Comparison of ENCODE assay signal across 8 mouse cellular contexts in genomic region chr11:114669651-114670168, GRCm38 (mm10). TPM values are rescaled to one million over a fixed set of nuclear protein-coding genes. Genes with fewer than 3 reads are reported as not detected.
DNase-seq lines count a peak whose midpoint lies in the region; ATAC-seq and TF ChIP-seq lines count a peak whose summit lies in the region.

No protein-coding gene starts in this region.

- ATAC-seq in heart, postnatal 0 days (ENCODE audit: insufficient read depth, low read depth) = no peak
- no peak; the same call in 1 of the 2 replicates for ATAC-seq in lung, postnatal 0 days

- peaks cover 18% of the 10 kb centered on the region for H3K4me1 ChIP-seq in heart, postnatal 0 days (ENCODE audit: control insufficient read depth, insufficient read depth)
- H3K4me1 ChIP-seq in lung, postnatal 0 days (ENCODE audit: insufficient read depth, low read depth, low read length) = peaks cover 9% of the 10 kb centered on the region; the same call in 1 of the 2 replicates

- peak overlapping the region; percentile 90 for H3K9ac ChIP-seq in heart, postnatal 0 days (replicated peaks; ENCODE audit: low read depth, low read length)
- peak overlapping the region; percentile 73 for H3K9ac ChIP-seq in lung, postnatal 0 days (replicated peaks; ENCODE audit: low read depth)

- TF ChIP-seq EP300 in heart, postnatal 0 days (IDR thresholded peaks at IDR 0.05; ENCODE audit: low read depth) = no peak
- no peak for TF ChIP-seq EP300 in lung, postnatal 0 days (IDR thresholded peaks at IDR 0.05)

- no peaks in the 10 kb centered on the region for H3K9me3 ChIP-seq in heart, postnatal 0 days (replicated peaks; ENCODE audit: control insufficient read depth, low read length)
- no peaks in the 10 kb centered on the region for H3K9me3 ChIP-seq in lung, postnatal 0 days (ENCODE audit: low read length)

- peak overlapping the region; percentile 91 for H3K4me2 ChIP-seq in heart, postnatal 0 days (ENCODE audit: low read depth, low read length)
- H3K4me2 ChIP-seq in lung, postnatal 0 days (replicated peaks; ENCODE audit: low read depth, low read length) = peak overlapping the region; percentile 72

- TF ChIP-seq CTCF in left cerebral cortex, adult 2 months (IDR thresholded peaks at IDR 0.05) = no peak; the same call in 1 of the 2 replicates
- TF ChIP-seq CTCF in heart, postnatal 0 days (IDR thresholded peaks at IDR 0.05; ENCODE audit: low read depth) = no peak
- no peak for TF ChIP-seq CTCF in lung, postnatal 0 days (IDR thresholded peaks at IDR 0.05)

- peaks cover 31% of the 10 kb centered on the region for H3K36me3 ChIP-seq in heart, postnatal 0 days (replicated peaks; ENCODE audit: control insufficient read depth, insufficient read depth, low read length)
- peaks cover 24% of the 10 kb centered on the region; the same call in 1 of the 2 replicates for H3K36me3 ChIP-seq in lung, postnatal 0 days (ENCODE audit: insufficient read depth, low read length)

- peak overlapping the region; percentile 97 for H3K4me3 ChIP-seq in left cerebral cortex, adult 2 months
- H3K4me3 ChIP-seq in heart, postnatal 0 days (ENCODE audit: low read depth, low read length) = peak overlapping the region; percentile 89
- H3K4me3 ChIP-seq in lung, postnatal 0 days (ENCODE audit: low read depth, low read length) = peak overlapping the region; percentile 76

- peak overlapping the region; percentile 91 for H3K27ac ChIP-seq in left cerebral cortex, adult 2 months
- peak overlapping the region; percentile 95 for H3K27ac ChIP-seq in heart, postnatal 0 days (ENCODE audit: low read depth)
- H3K27ac ChIP-seq in lung, postnatal 0 days (ENCODE audit: low read length) = peak overlapping the region; percentile 1; the same call in 1 of the 2 replicates

- no peak for DNase-seq in left cerebral cortex, adult 2 months (ENCODE audit: extremely low spot score in 1 of 2, low spot score in 2 of 2)
- DNase-seq in left cerebral cortex, adult 8-10 months (ENCODE audit: low spot score in 2 of 2) = no peak
- peak; percentile 50 for DNase-seq in R1 (ENCODE audit: low read depth, low spot score)
- DNase-seq in heart, postnatal 0 days (ENCODE audit: low spot score) = no peak
- DNase-seq in lung, postnatal 0 days (ENCODE audit: low spot score) = no peak
- DNase-seq in thymus, postnatal 4 days = peak; percentile 34
- no peak for DNase-seq in retina, postnatal 1 day
- DNase-seq in embryo, embryonic 9.5 days (ENCODE audit: extremely low spot score) = no peak

- 10% methylated on average over 12 of the region's 12 CpGs for WGBS in heart, postnatal 0 days
- 9% methylated on average over 12 of the region's 12 CpGs for WGBS in lung, postnatal 0 days

- no peaks in the 10 kb centered on the region for H3K27me3 ChIP-seq in heart, postnatal 0 days (ENCODE audit: control insufficient read depth, insufficient read depth, low read length)
- no peaks in the 10 kb centered on the region for H3K27me3 ChIP-seq in lung, postnatal 0 days (replicated peaks; ENCODE audit: insufficient read depth, low read length)

- intact Hi-C loops in left cerebral cortex, adult 2 months (cut with DNase I) = loop anchor here (2.0 to 5.0 kb wide), 2 partner anchors 57 to 243 kb away; partner anchors contain the start of gene Dnaic2

RNA-seq across cellular contexts. Expression of gene Rpl38, which starts 1.4 kb away (rescaled TPM):
- total RNA-seq in left cerebral cortex, adult 2 months (2021) = 100 to 1,000 TPM; 817 to 866 TPM
- total RNA-seq in left cerebral cortex, adult 8-10 months (2022) = 1,000 to 10,000 TPM in 2 of 4 experiments, 100 to 1,000 TPM in 2; 852 to 1,038 (median 940) TPM
- 331 and 650 TPM in 2 replicates for total RNA-seq in heart, postnatal 0 days (2014; rRNA removed; ENCODE audit: low replicate concordance)
- polyA plus RNA-seq in heart, postnatal 0 days (2015; fragmentation: Nextera tagmentation; extraction: Ambion mirVana) = 773 and 797 TPM in 2 replicates
- 728 and 824 TPM in 2 replicates for polyA plus RNA-seq in lung, postnatal 0 days (2015; fragmentation: Nextera tagmentation; extraction: Ambion mirVana)

RNA-seq across cellular contexts. Expression of gene Ttyh2, which starts 5.5 kb away (rescaled TPM):
- total RNA-seq in left cerebral cortex, adult 2 months (2021) = 10 to 100 TPM; 18.5 to 18.6 TPM
- 10 to 100 TPM; 35.6 to 41.8 (median 38.0) TPM for total RNA-seq in left cerebral cortex, adult 8-10 months (2022)
- total RNA-seq in heart, postnatal 0 days (2014; rRNA removed; ENCODE audit: low replicate concordance) = 12.4 and 17.6 TPM in 2 replicates
- polyA plus RNA-seq in heart, postnatal 0 days (2015; fragmentation: Nextera tagmentation; extraction: Ambion mirVana) = 10.5 and 11.8 TPM in 2 replicates
- polyA plus RNA-seq in lung, postnatal 0 days (2015; fragmentation: Nextera tagmentation; extraction: Ambion mirVana) = 20.1 and 22.3 TPM in 2 replicates

RNA-seq across cellular contexts. Expression of gene Dnaic2, which starts 57.5 kb away (rescaled TPM):
- total RNA-seq in left cerebral cortex, adult 2 months (2021) = 1 to 10 TPM in 1 of 2 experiments, under 1 TPM in 1; 1.00 to 1.8 TPM
- total RNA-seq in left cerebral cortex, adult 8-10 months (2022) = 1 to 10 TPM; 1.7 to 3.0 (median 2.5) TPM
- not detected in 2 replicates for total RNA-seq in heart, postnatal 0 days (2014; rRNA removed; ENCODE audit: low replicate concordance)
- 0.33 and 0.75 TPM in 2 replicates for polyA plus RNA-seq in heart, postnatal 0 days (2015; fragmentation: Nextera tagmentation; extraction: Ambion mirVana)
- 6.4 and 7.3 TPM in 2 replicates for polyA plus RNA-seq in lung, postnatal 0 days (2015; fragmentation: Nextera tagmentation; extraction: Ambion mirVana)

Comparison
In these comparisons a context has a peak if more than half of its experiments do, and no peak if none do; other contexts are left out.
1. DNase-seq: peak in R1 (single experiment) and thymus, postnatal 4 days (single experiment); none in left cerebral cortex, adult 2 months (0 of 2), left cerebral cortex, adult 8-10 months (0 of 2), heart, postnatal 0 days (single experiment), lung, postnatal 0 days (single experiment), retina, postnatal 1 day (single experiment) and embryo, embryonic 9.5 days (single experiment).
2. H3K27ac ChIP-seq: peak in every context shown above with its lines; median percentile 95 in heart, postnatal 0 days; 91 in left cerebral cortex, adult 2 months; 1 in lung, postnatal 0 days.
3. Peak in every context shown above with its lines, with median percentiles within 50 percentile points of each other: H3K4me3 ChIP-seq.